Mouse (Mus musculus): ENCODE data around the gene Dpp9. TPM values are rescaled to one million over a fixed set of nuclear protein-coding genes. Genes with fewer than 3 reads are reported as not detected.

Dpp9 gene
- total RNA-seq, 2 experiments from 2014 or later = 44.5 to 45.6 TPM

GRCm38 (mm10) chr17:56233389-56233788 lies 14.7 kb upstream of the Dpp9 start:
- no peak for DNase-seq (ENCODE audit: low spot score in 2 of 2)

- DNase-seq (ENCODE audit: low spot score in 2 of 2) = peak; percentile 57 to 64
Observed at GRCm38 (mm10) chr17:56229943-56230342, 11.2 kb upstream of the Dpp9 start.

- no peak for DNase-seq (ENCODE audit: low spot score in 2 of 2)
Observed at GRCm38 (mm10) chr17:56226566-56226965, 7.9 kb upstream of the Dpp9 start.

GRCm38 (mm10) chr17:56224916-56225315 lies 6.2 kb upstream of the Dpp9 start:
- no peak for DNase-seq (ENCODE audit: low spot score in 2 of 2)

- DNase-seq (ENCODE audit: low spot score in 2 of 2) = no peak
Observed at GRCm38 (mm10) chr17:56219805-56220204, 1.1 kb upstream of the Dpp9 start.

GRCm38 (mm10) chr17:56219251-56219650 lies 546 bp upstream of the Dpp9 start:
- DNase-seq (ENCODE audit: low spot score in 2 of 2) = no peak

- DNase-seq (ENCODE audit: low spot score in 2 of 2) = peak; percentile 28 to 38
Observed at GRCm38 (mm10) chr17:56217670-56218069, 1.0 kb downstream of the Dpp9 start.

GRCm38 (mm10) chr17:56214229-56214628 lies 4.5 kb downstream of the Dpp9 start:
- no peak for DNase-seq (ENCODE audit: low spot score in 2 of 2)

- no peak for DNase-seq (ENCODE audit: low spot score in 2 of 2)
Observed at GRCm38 (mm10) chr17:56212676-56213075, 6.0 kb downstream of the Dpp9 start.

- no peak for DNase-seq (ENCODE audit: low spot score in 2 of 2)
Observed at GRCm38 (mm10) chr17:56211090-56211489, 7.6 kb downstream of the Dpp9 start.

GRCm38 (mm10) chr17:56208821-56209220 lies 9.9 kb downstream of the Dpp9 start:
- no peak for DNase-seq (ENCODE audit: low spot score in 2 of 2)

- DNase-seq (ENCODE audit: low spot score in 2 of 2) = no peak
Observed at GRCm38 (mm10) chr17:56207963-56208530, 10.7 kb downstream of the Dpp9 start.

- DNase-seq (ENCODE audit: low spot score in 2 of 2) = no peak
Observed at GRCm38 (mm10) chr17:56206986-56207674, 11.6 kb downstream of the Dpp9 start.

- no peak for DNase-seq (ENCODE audit: low spot score in 2 of 2)
Observed at GRCm38 (mm10) chr17:56206276-56206884, 12.3 kb downstream of the Dpp9 start.

- DNase-seq (ENCODE audit: low spot score in 2 of 2) = no peak
Observed at GRCm38 (mm10) chr17:56203729-56204128, 15.0 kb downstream of the Dpp9 start.

- no peak for DNase-seq (ENCODE audit: low spot score in 2 of 2)
Observed at GRCm38 (mm10) chr17:56202476-56202875, 16.2 kb downstream of the Dpp9 start.

- DNase-seq (ENCODE audit: low spot score in 2 of 2) = no peak
Observed at GRCm38 (mm10) chr17:56201642-56202041, 17.1 kb downstream of the Dpp9 start.

GRCm38 (mm10) chr17:56200586-56200985 lies 18.1 kb downstream of the Dpp9 start:
- no peak for DNase-seq (ENCODE audit: low spot score in 2 of 2)

GRCm38 (mm10) chr17:56196860-56197259 lies 21.8 kb downstream of the Dpp9 start:
- DNase-seq (ENCODE audit: low spot score in 2 of 2) = no peak

- DNase-seq (ENCODE audit: low spot score in 2 of 2) = no peak
Observed at GRCm38 (mm10) chr17:56194765-56195164, 23.9 kb downstream of the Dpp9 start.

GRCm38 (mm10) chr17:56194357-56194756 lies 24.3 kb downstream of the Dpp9 start:
- no peak for DNase-seq (ENCODE audit: low spot score in 2 of 2)

- no peak for DNase-seq (ENCODE audit: low spot score in 2 of 2)
Observed at GRCm38 (mm10) chr17:56191266-56191665, 27.4 kb downstream of the Dpp9 start.

Data from layer of hippocampus, postnatal 10 days (tissue).